Mouse (Mus musculus) forebrain, embryonic 13.5 days (tissue): ENCODE data around the gene Naa38. TPM values are rescaled to one million over a fixed set of nuclear protein-coding genes. Genes with fewer than 3 reads are reported as not detected.

Experiments used
- ATAC-seq: fragments of 200-750 bp; cut with Nextera tagmentation; 2 replicates; pipeline ENCODE4 v1.8.0; 2017
- H3K27ac ChIP-seq: fragments of 300-500 bp; sonication (generic); 2 replicates; pipeline ENCODE4 v1.5.1; 2015; ENCODE audit warnings: inconsistent platforms, mild to moderate bottlenecking, moderate library complexity
- H3K27me3 ChIP-seq: fragments of 300-500 bp; sonication (generic); 2 replicates; pipeline ENCODE4 v1.6.1; 2015; ENCODE audit warnings: mild to moderate bottlenecking, inconsistent platforms
- H3K36me3 ChIP-seq: fragments of 300-500 bp; sonication (generic); 2 replicates; pipeline ENCODE4 v1.6.1; 2015; ENCODE audit warnings: mild to moderate bottlenecking, inconsistent platforms; ENCODE audit not compliant: poor library complexity, severe bottlenecking
- H3K4me1 ChIP-seq: fragments of 300-500 bp; sonication (generic); 2 replicates; pipeline ENCODE4 v1.6.1; 2015; ENCODE audit warnings: inconsistent platforms
- H3K4me2 ChIP-seq: fragments of 300-500 bp; sonication (generic); 2 replicates; pipeline ENCODE4 v1.6.1; 2015; ENCODE audit warnings: inconsistent platforms, mild to moderate bottlenecking, moderate library complexity
- H3K4me3 ChIP-seq: fragments of 300-500 bp; sonication (generic); 2 replicates; pipeline ENCODE4 v1.5.1; 2015; ENCODE audit warnings: mild to moderate bottlenecking, inconsistent platforms
- H3K9ac ChIP-seq: fragments of 300-500 bp; sonication (generic); 2 replicates; pipeline ENCODE4 v1.6.1; 2015; ENCODE audit warnings: mild to moderate bottlenecking, inconsistent platforms
- H3K9me3 ChIP-seq: fragments of 300-500 bp; sonication (generic); replicated peaks from 2 replicates; pipeline ENCODE4 v1.6.1; 2016; ENCODE audit warnings: inconsistent platforms
- WGBS: fragments of 180-500 bp; shearing (Covaris S2); methylation state at CpG from one replicate; pipeline ENCODE4 v1.1.7; 2015; 5-methylcytosine and 5-hydroxymethylcytosine counted together
- polyA plus RNA-seq: library from polyadenylated mRNA; unstranded; fragments of >200 nt; fragmentation: Nextera tagmentation; extraction: Ambion mirVana; gene quantifications from 2 replicates; pipeline ENCODE4 v1.2.1, GENCODE M21; 2015

Gene Naa38
- polyA plus RNA-seq, 1 experiment from 2014 or later: 108 TPM

GRCm38 (mm10) chr11:69367616-69368355 lies 27.5 kb upstream of the Naa38 start:
- Histone ChIP-seq H3K9me3 (no peaks in the 10 kb centered on the region), H3K27me3 (no peaks in the 10 kb centered on the region), H3K4me1 (peaks cover 75% of the 10 kb centered on the region), H3K36me3 (peaks cover 19% of the 10 kb centered on the region), H3K4me3 (peak overlapping the region; percentile 90), H3K9ac (peak overlapping the region; percentile 100), H3K27ac (peak overlapping the region; percentile 99), H3K4me2 (peak overlapping the region; percentile 98)
- 1% methylated on average over 22 of the region's 22 CpGs for WGBS
- no peak for ATAC-seq

- no peak for ATAC-seq
- peaks cover 14% of the 10 kb centered on the region for H3K36me3 ChIP-seq
- no peaks in the 10 kb centered on the region for H3K9me3 ChIP-seq
- H3K4me2 ChIP-seq: peak overlapping the region; percentile 98
- H3K27ac ChIP-seq: peak overlapping the region; percentile 99
- peak overlapping the region; percentile 90 for H3K4me3 ChIP-seq
- under 1% methylated on average over 46 of the region's 106 CpGs for WGBS
- H3K4me1 ChIP-seq: peaks cover 76% of the 10 kb centered on the region
- peak overlapping the region; percentile 100 for H3K9ac ChIP-seq
- H3K27me3 ChIP-seq: no peaks in the 10 kb centered on the region
Measured at GRCm38 (mm10) chr11:69368356-69369214, 26.7 kb upstream of the Naa38 start.

GRCm38 (mm10) chr11:69369215-69369989 lies 25.9 kb upstream of the Naa38 start, which contains the start of gene Chd3:
TSS of gene Chd3 (minus strand) at chr11:69369406.
- peaks cover 6% of the 10 kb centered on the region; the same call in 1 of the 2 replicates for H3K36me3 ChIP-seq
- 2% methylated on average over 15 of the region's 34 CpGs for WGBS
- ATAC-seq: no peak
- H3K4me3 ChIP-seq: peak within 1 kb of the TSS; percentile 90
- no peaks in the 10 kb centered on the region for H3K9me3 ChIP-seq
- H3K4me1 ChIP-seq: peaks cover 69% of the 10 kb centered on the region
- no peaks in the 10 kb centered on the region for H3K27me3 ChIP-seq
- peak within 1 kb of the TSS; percentile 100 for H3K9ac ChIP-seq
- H3K4me2 ChIP-seq: peak within 1 kb of the TSS; percentile 98
- peak within 1 kb of the TSS; percentile 99 for H3K27ac ChIP-seq

- peak overlapping the region; percentile 100 for H3K9ac ChIP-seq
- H3K27ac ChIP-seq: peak overlapping the region; percentile 99
- H3K36me3 ChIP-seq: 0 out of 2 replicates have a peak, but pooled peaks cover 5% of the 10 kb centered on the region
- 21% methylated on average over 2 of the region's 2 CpGs for WGBS
- H3K9me3 ChIP-seq: no peaks in the 10 kb centered on the region
- H3K4me2 ChIP-seq: peak overlapping the region; percentile 98
- H3K4me1 ChIP-seq: peaks cover 61% of the 10 kb centered on the region
- peak overlapping the region; percentile 90 for H3K4me3 ChIP-seq
- no peak for ATAC-seq
- H3K27me3 ChIP-seq: no peaks in the 10 kb centered on the region
Measured at GRCm38 (mm10) chr11:69369990-69370816, 25.1 kb upstream of the Naa38 start.

- no peaks in the 10 kb centered on the region for H3K27me3 ChIP-seq
- peaks cover 55% of the 10 kb centered on the region for H3K4me1 ChIP-seq
- H3K36me3 ChIP-seq: 0 out of 2 replicates have a peak, but pooled peaks cover 5% of the 10 kb centered on the region
- H3K27ac ChIP-seq: peak overlapping the region; percentile 85
- WGBS: 17% methylated on average over 9 of the region's 9 CpGs
- ATAC-seq: no peak
- 0 out of 2 replicates have a peak overlapping the region, but pooled peaks have one; percentile 11 for H3K4me3 ChIP-seq
- peak overlapping the region; percentile 31; the same call in 1 of the 2 replicates for H3K9ac ChIP-seq
- no peaks in the 10 kb centered on the region for H3K9me3 ChIP-seq
- peak overlapping the region; percentile 45 for H3K4me2 ChIP-seq
Measured at GRCm38 (mm10) chr11:69370817-69371215, 24.5 kb upstream of the Naa38 start.

- Histone ChIP-seq H3K9ac (peak overlapping the region; percentile 30; the same call in 1 of the 2 replicates), H3K27me3 (no peaks in the 10 kb centered on the region), H3K27ac (peak overlapping the region; percentile 85), H3K9me3 (no peaks in the 10 kb centered on the region), H3K4me2 (peak overlapping the region; percentile 45), H3K36me3 (0 out of 2 replicates have a peak, but pooled peaks cover 5% of the 10 kb centered on the region), H3K4me1 (peaks cover 51% of the 10 kb centered on the region), H3K4me3 (peak overlapping the region; percentile 18)
- WGBS: 32% methylated on average over 12 of the region's 12 CpGs
- ATAC-seq: peak; percentile 25; the same call in 1 of the 2 replicates
Measured at GRCm38 (mm10) chr11:69371601-69372000, 23.7 kb upstream of the Naa38 start.

GRCm38 (mm10) chr11:69372056-69372779 lies 23.1 kb upstream of the Naa38 start:
- H3K27ac ChIP-seq: peak overlapping the region; percentile 85
- no peaks in the 10 kb centered on the region for H3K27me3 ChIP-seq
- peak; percentile 26; the same call in 1 of the 2 replicates for ATAC-seq
- H3K9ac ChIP-seq: no peak overlapping the region; the same call in 1 of the 2 replicates
- WGBS: 46% methylated on average over 12 of the region's 12 CpGs
- peak overlapping the region; percentile 45 for H3K4me2 ChIP-seq
- H3K36me3 ChIP-seq: 0 out of 2 replicates have a peak, but pooled peaks cover 5% of the 10 kb centered on the region
- no peaks in the 10 kb centered on the region for H3K9me3 ChIP-seq
- H3K4me1 ChIP-seq: peaks cover 48% of the 10 kb centered on the region
- peak overlapping the region; percentile 18 for H3K4me3 ChIP-seq

GRCm38 (mm10) chr11:69372780-69373170 lies 22.5 kb upstream of the Naa38 start:
- no peak overlapping the region for H3K4me3 ChIP-seq
- no peaks in the 10 kb centered on the region for H3K27me3 ChIP-seq
- H3K4me2 ChIP-seq: no peak overlapping the region
- H3K9ac ChIP-seq: no peak overlapping the region
- peaks cover 43% of the 10 kb centered on the region for H3K4me1 ChIP-seq
- WGBS: 66% methylated on average over 3 of the region's 3 CpGs
- no peaks in the 10 kb centered on the region for H3K9me3 ChIP-seq
- H3K36me3 ChIP-seq: 0 out of 2 replicates have a peak, but pooled peaks cover 5% of the 10 kb centered on the region
- no peak for ATAC-seq
- H3K27ac ChIP-seq: peak overlapping the region; percentile 85

GRCm38 (mm10) chr11:69373223-69373965 lies 21.9 kb upstream of the Naa38 start:
- ATAC-seq: no peak
- Histone ChIP-seq H3K4me2 (no peak overlapping the region), H3K27ac (peak overlapping the region; percentile 85; the same call in 1 of the 2 replicates), H3K36me3 (0 out of 2 replicates have a peak, but pooled peaks cover 5% of the 10 kb centered on the region), H3K9ac (no peak overlapping the region), H3K4me3 (no peak overlapping the region), H3K4me1 (peaks cover 39% of the 10 kb centered on the region), H3K27me3 (no peaks in the 10 kb centered on the region), H3K9me3 (no peaks in the 10 kb centered on the region)
- 93% methylated on average over 16 of the region's 16 CpGs for WGBS

GRCm38 (mm10) chr11:69375646-69376045 lies 19.6 kb upstream of the Naa38 start:
- H3K27me3 ChIP-seq: no peaks in the 10 kb centered on the region
- no peak overlapping the region for H3K27ac ChIP-seq
- H3K9me3 ChIP-seq: no peaks in the 10 kb centered on the region
- no peak overlapping the region for H3K4me2 ChIP-seq
- no peak overlapping the region for H3K4me3 ChIP-seq
- 85% methylated on average over 4 of the region's 4 CpGs for WGBS
- H3K36me3 ChIP-seq: 0 out of 2 replicates have a peak, but pooled peaks cover 5% of the 10 kb centered on the region
- peaks cover 30% of the 10 kb centered on the region for H3K4me1 ChIP-seq
- H3K9ac ChIP-seq: no peak overlapping the region
- ATAC-seq: no peak
